Mouse (Mus musculus): ENCODE results near the gene Hlcs.

DNA sequence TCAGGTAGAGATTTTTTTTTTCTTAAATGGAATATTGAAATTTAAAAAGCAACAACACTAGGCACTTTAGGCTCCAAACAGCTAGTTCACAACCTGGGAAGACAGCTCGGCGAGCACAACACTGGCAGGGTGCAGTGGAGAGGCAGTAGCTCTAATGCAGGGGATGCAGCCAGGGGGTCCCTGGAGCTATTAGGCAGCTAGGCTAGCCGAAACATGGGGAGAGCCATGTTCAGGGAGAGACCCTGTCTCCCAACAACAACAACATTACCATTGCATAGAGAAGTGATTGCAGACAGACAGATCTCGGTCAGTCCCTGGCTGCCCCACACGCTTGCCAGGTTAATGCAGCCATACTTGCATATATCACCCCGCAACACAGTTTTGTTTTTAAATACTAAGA, 58.3 kb downstream of the Hlcs start:
- TF ChIP-seq CTCF (IDR thresholded peaks at IDR 0.05; ENCODE audit: low read depth, low read length), result no peak
- no peak for TF ChIP-seq POLR2A (IDR thresholded peaks at IDR 0.05; ENCODE audit: borderline replicate concordance, low read depth, low read length)

All from bone marrow macrophage, adult 2 months (primary cell).